Mouse (Mus musculus): Measurements from ENCODE around the gene Dnm3.

The Dnm3 gene

DNA sequence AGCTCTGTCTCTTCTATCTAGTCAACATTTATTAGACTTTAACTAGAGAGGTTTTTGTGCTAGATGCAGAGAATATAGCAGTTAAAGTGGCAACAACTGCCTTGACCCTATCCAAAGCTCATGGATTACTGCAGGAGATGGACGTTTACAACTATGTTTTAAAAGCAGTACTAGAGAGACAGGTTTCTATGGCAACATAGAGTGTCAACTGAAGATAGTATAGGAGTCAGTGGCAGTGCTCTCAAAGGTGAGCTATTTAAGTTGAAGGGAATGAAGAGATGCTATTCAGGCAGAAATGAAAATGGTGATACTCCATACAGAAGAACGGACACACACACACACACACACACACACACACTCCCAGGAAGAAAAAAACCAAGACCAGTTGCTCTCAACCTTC, 225.0 kb downstream of the Dnm3 start:
- DNase-seq (ENCODE audit: low read depth), result no peak

DNA sequence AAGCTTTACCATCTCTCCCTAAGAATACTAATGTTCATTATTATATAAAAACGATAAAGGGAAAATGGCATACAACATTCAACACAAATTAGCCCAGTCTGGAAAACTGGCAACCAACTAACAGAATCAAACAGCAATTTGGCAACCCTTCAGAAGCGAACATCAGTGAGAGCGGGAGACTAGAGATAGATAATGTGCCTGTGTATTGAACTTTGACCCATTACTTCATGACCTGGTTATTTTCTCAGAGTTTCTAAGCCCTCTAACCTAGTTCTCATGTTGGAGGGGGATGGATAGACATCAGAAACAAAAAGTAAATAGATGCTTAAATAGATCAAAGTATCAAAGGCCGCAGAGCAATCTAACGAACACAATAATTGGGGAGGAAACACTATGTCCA, 230.6 kb downstream of the Dnm3 start:
- DNase-seq (ENCODE audit: low read depth), result no peak

DNA sequence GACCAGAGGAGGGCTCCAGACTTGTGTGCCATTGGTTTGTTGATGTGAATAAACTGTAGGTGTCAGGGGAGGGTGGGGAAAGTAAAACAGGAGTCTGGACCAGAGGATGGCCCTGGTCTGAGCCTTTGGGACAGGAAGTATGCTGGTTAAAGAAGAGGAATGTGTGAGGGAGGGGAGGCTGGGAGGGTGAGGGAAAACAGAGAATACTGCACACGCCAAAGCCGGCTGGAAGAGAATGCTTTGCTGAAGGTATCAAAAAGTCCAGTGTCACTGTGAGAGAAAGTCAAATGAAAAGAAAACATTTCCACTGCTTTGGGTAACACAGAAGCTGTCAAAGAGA, 234.2 kb downstream of the Dnm3 start:
- no peak for DNase-seq (ENCODE audit: low read depth)

DNA sequence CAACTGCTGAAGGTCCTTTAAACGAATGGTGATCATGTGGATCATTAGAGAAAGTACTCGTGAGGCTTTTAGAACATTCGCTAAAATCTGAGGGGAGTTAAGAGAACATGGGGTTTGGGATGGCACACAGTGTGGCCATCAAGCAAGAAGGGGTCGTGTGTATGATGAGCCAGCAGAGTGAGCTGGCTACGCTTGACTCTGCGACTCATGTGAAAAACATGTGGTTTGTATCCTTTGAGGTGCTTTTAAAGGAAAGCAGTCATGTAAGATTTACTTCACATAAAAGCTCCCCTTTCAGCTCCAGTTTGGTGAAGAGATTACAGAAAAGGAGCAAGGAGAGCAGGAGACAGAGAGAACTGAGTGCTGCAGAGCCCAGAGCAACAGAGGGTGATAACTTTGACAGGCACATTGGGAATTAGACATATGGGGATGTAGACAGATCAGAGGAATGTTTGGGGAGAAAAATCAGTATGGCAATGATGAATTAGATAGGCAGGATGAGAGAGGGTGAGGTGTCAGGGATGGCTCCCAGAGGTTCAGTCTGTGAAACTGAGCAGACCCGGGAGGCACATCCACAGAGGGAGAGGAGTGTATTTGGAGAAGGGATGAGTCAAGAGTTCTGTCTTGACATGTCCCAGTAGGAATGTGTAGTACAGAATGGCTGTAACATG, 234.7 kb downstream of the Dnm3 start:
- DNase-seq (ENCODE audit: low read depth), result no peak

DNA sequence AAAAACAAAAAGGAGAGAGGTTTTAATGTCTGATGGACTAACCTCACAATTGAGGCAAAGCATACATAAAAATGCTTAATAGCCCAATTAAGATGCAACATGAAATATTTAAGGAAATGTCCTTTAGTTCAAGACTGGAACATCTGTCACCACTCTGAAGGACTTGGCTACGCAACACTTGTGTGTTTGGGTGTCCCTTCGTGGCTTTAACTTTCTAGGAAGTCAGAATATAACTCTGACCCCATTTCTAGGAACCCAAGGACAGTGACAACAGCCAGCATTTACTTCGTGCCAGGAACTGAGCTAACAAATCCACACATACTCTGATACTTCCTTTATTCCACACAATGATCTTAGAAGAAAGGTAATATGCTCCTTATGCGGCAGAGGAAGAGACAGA, 237.1 kb downstream of the Dnm3 start:
- DNase-seq (ENCODE audit: low read depth), result no peak

DNA sequence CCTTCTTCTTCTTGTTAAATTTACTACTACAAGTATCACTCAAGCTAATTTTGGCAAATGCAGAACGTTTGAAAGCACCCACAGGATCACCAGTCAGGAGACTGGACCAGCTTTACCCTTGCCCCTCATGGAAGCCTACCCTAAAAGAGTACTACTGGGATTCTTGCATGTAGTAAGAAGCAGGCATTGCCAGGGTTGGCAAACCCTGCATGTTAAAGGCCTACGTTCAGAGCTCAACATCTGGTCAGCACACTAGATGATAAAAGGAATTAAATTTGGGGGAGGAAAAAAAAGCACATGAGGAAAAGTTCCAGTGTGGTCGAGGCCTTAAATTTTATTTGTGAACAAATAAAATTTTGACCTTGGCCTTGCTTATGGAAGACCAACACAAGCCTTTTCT, 239.2 kb downstream of the Dnm3 start:
- DNase-seq (ENCODE audit: low read depth), result no peak

DNA sequence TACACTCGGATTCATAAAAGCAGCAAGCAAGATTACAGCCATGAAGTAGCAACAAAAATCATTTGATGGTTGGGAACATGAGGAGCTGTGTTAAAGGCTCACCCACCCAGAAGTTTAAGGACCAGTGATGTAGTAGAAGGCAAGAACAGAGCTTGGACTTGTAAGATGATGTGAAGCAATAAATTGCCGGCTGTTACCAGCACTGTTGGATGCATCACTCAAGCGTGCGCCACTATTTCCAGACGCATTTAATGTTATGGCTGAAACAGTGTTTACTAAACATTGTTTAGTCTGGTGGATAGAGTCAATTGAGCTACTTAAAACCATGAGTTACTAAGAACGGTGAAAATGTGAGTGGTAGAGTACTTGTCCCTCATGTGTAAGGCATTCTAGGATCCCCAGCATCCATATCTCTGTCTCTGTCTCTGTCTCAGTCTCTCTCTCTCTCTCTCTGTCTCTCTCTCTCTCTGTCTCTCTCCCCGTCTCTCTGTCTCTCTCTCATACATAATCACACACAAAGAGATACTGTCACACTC, 241.1 kb downstream of the Dnm3 start:
- no peak for DNase-seq (ENCODE audit: low read depth)

DNA sequence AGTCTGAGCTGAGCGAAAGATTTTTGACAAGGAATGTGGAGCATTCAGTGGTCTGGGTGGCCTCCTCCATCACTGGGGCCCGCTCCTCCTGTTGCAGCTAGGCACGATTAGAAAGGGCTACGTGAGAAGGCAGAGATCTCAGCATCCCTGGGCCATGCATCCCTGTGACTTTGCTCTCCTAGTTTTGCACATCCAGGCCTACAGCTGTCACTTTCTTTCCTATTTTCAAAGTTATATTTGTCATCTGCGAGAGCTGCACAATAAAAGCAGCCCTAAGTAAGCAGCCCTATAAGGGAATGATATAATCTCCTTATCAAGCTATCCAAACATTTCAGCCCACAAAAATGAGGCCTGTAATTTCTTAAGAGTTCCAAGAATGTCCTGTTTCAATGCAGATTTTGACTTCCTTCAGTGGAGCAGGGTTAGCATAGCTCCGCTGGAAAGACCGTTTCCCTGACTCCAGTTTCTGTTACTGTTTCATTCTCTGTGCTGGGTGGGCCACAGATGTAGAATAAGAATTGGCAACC, 252.2 kb downstream of the Dnm3 start:
- no peak for DNase-seq (ENCODE audit: low read depth)

DNA sequence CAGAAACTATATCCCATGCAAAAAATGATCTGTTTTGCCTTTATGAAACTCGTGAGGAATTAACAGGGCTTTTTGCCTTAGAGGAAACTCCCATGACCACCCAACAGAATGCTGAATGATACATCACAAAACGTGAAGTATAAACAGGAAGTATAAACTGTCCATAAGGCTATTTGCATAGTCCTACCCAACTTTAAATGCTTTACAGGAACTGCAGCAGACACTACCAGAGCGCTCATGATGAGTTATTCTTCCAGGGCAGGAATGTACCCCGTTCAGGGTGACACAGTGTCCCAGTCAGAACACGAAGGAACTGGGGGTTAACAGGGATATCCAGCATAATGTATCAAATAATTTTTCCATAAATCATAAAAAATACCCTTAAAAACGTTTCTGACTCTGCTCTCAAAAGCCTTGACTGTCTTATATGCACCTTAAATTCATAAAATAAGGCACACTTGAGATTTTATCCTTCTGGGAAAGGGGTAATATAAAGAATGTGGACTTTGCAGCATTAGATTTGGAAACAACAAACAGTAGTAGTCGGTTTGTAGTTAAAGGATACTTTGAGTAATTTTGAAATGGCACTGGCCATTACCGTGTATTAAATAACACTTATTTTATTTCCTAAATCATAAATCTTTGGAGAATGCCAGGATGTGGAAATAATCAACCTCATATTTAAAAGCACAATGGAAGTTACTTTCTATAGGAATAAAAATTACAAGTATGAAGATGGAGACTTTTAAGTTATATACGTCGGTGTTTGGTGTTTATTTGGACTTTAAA, 252.8 kb downstream of the Dnm3 start:
- no peak for DNase-seq (ENCODE audit: low read depth)

DNA sequence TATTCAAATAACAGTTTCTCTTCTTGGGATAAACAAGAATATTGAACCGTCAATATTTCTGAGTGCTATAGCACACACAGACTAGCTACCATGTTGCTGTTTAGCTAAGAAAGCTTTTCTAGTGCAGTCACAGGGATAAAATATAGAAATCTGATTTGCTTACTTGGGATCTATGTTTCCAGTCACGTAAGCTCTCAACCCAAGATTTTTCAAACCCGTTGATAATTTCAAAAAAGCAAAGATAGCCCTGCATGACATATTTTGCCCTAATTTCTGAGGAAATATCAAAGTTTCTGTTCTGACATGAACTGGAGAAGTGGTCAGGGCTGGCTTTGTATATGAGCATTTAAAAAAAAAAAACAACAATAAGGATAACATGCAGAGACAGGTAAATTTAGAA, 253.8 kb downstream of the Dnm3 start:
- no peak for DNase-seq (ENCODE audit: low read depth)

DNA sequence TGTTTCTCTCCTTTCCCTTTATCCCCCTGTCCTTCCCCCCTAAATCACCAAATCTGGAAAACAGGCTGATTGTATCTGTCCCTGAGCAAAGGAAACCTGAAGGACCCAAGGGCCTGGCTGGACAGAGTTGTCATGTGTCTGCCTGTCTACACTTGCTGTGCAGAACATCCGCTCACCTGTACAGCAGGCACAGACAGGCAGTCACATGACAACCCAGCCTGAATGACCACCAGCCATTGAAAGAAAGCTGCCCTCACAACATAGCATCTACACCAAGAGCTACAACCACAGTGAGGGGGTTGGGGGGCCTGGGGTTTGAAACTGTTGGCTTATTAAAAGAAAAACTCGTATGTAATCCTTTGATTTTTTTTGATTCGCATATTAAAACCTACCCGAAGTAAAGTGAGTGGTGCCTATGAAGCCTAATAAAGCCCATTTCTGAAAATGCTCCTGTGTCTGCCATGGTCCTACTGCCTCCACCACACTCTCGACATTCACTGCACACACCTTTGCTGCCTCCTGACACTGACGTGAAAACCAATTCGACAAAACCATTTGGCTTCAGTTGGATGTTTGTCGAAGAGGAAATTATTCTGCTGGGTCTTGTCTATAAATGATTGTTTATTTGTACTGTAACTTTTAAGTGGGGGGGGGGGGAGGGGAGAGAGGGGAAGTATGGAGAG, 254.4 kb downstream of the Dnm3 start:
- DNase-seq (ENCODE audit: low read depth), result no peak

DNA sequence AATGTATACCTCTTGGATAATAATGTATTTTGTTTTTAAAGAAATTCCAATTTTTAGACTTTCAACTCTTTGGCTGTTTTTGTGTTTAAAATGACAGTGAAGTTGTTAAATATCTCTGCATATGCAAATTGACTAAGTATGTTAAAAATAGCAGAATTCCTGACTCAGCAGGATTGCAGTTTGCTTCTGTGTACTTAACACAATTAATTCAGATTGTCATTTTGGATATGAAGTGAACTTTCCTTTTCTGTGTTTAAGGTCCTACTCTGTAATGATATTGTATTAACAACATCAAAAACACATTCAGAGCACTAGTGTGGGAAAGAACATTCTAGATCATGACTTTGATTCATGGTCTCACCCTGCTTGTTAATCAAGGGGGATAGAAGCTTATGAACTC, 255.5 kb downstream of the Dnm3 start:
- no peak for DNase-seq (ENCODE audit: low read depth)

DNA sequence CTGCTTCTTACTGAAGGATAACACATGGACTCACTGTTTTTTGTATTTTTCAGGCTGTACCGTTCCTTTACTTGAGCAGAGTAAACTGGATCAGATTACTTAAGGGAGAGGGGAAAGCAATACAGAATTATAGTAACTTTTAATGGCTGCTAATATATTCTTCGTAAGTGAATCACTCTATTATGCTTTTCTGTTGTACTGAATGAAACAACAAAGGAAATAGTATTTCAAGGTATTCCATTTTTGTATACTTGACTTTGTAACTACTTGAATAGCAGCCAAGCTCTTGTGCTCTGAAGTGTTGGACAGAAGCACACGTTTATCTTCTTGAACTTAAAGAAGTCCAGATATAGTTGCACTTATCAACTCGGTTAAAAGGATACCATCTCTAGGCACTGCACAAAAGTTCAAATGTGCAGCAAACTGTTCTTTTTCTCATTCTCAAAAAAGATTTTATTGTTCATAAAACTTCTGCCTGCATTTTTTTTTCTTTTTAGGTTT, 256.0 kb downstream of the Dnm3 start:
- DNase-seq (ENCODE audit: low read depth), result no peak

DNA sequence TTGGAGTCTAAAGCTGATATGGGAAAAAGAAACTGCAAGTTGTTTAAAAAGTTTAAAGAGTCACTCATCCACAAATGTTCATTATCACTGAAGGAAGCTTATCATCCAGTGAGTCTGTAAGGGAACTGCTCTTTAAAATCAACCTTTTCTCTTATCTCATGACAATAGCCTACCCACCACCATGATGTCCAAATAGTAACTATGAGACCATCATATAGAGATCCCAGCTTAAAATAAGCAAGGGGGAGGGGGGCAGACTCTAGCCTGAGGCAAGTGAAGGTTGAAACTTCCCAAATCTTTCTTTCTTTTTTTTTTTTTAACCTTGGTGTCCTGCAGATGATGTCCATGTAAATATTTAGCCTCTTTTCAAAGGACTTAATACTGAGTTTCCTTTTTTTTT, 256.9 kb downstream of the Dnm3 start:
- no peak for DNase-seq (ENCODE audit: low read depth)

DNA sequence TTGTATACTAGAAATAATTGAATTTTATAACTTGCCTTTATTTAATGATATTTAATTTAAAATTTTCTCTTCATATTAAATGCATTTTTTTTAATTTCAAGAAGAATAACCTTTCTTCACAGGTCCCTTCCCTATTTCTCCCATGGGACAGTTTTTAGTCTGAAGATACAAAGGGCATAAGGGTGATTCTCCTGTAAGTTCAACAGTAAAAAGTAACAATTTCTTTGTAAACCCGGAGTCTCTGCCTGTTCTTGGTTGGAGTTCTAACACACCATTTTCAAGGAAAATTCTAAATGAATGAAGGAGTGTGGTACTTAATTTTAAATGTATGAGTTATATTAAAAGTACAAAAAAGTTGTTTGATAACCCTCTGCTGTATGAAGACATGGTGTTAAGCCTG, 258.1 kb downstream of the Dnm3 start:
- DNase-seq (ENCODE audit: low read depth), result no peak

DNA sequence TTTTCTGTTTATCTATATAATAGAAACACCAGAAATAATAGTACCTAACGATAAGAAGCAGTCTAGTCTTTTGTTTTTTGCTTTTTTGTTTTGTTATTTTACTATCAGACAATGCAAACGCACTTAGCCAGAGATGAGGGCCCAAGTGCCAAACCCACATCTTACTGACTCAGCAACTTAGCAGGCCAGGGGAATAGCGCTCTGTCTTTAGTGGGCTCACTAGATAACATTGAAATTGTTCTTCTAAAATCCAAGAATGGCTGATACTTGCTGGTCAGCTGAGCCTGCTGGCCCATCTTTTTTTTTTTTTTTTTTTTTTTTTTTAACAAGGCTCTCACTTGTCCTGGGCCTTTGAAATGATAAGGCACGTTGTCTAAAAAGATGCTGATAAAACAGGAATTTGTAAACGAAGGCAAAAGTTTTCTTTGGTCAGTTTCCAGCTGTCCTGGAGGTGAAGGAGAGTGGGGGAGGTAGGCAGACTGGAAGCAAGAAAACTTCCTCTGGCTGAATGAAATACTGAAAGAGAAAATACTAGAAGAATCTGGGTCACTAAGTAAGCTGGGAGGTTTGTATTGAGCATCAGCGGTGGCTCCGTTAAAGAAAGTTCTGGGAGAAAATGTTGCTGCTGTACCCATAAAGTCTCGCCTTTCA, 259.2 kb downstream of the Dnm3 start:
- no peak for DNase-seq (ENCODE audit: low read depth)

DNA sequence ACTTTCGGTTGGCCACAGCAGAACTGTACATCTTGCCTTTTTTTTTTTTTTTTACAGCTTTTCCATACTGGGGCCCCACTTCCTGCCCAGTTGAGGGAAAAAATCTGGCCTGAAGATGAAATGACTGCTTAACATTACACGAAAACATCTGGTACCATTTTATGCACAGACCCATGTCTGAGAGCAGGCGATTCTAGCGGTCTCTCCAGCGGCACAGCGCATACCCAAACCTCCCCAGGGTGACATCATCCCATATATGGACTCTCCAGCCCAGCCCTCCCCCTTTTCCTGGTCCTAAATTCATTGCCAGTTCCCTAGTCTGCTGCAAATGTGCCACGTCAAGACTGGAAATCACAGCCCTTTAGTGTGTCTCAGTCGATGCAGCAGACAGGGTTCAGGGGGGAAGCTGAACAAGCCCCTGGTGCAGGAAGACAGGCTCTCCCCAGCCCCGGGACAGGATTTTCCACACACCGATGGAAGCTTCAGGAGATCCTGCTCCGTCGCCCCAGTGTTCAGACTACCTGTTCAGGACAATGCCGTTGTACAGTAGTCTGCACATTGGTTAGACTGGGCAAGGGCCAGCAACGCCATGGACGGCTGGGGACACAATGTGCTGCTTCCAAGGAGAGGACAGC, 260.4 kb downstream of the Dnm3 start:
- no peak for DNase-seq (ENCODE audit: low read depth)

DNA sequence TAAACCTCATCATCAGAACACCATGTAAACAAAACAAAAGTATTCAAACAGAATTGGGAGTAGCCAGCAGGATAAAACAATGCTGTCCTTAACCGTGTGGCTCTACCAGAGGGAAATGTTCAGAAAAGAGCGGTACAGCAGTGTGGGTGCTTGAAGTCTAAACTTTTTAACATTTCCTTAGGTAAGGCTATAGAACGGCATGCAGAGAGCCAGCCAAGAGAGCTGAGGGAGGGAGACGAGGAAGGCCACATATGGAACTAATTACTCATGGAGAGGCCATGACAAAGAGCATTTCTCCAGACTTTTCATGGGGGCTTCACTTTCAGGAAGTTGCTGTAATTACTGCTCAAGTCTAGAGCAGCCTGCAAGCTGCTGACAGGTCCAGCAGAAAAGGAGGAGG, 261.2 kb downstream of the Dnm3 start:
- no peak for DNase-seq (ENCODE audit: low read depth)

DNA sequence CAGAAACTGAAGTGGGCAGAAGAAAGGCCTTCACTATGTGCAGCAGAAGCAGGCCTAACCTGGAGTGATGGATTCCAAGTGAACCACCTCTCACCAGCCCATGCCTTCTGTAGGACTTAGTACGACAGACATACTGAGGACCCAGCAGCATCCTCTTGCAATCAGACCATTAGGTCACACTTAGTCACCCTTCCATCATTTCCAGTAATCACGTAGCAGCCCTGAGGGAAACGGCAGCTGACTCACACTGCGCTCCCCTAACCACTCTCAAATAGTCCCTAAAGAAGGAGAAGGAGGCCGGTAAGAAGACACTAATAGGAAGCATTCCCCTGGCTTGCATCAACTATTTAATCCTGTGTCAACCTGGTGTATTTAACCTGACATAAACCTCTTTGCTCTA, 262.1 kb downstream of the Dnm3 start:
- no peak for DNase-seq (ENCODE audit: low read depth)

DNA sequence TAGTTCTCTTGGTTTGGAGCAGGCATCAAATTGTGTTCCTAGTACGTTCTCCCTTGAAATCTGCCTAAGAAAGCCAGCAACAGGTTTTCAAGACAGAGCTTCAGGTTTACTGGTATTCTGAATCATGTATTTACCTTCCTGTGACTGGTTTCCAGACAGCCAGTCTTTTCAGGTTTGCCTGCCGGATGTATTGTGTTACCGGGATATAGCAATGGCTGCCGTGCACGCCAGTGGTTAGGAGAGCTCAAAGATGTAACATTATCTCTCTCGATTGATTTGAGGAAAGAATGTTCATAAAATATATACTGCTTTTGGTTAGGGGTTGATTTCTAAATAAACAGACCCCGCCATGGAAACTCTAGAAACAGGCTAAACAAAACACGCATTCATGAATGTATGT, 264.8 kb downstream of the Dnm3 start:
- no peak for DNase-seq (ENCODE audit: low read depth)

DNA sequence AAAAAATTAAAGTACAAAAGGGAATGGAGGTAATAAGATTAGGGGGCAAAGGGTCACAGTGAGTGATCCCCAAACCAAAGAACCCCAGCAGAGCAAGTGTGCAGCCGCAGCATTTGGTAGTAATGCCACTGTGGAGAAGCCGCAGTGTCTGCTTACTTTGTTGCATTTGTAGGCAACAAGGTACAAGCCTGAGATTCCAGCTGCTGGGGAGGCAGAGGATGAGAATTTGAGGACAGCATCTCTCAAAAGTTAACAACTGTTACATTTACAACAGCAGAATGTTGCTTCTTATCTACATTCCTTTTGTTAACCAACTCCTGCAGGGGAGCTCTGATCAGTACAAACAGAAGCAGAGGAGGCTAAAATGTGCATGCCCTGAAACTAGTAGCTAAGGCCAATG, 267.3 kb downstream of the Dnm3 start:
- DNase-seq (ENCODE audit: low read depth), result no peak
